Mouse (Mus musculus) neural tube, embryonic 14.5 days (tissue): ENCODE measurements at regions not wholly inside any gene's neighbourhood (a gene's known extent, or its start where the extent isn't known, plus 50 kb on each side); places are given as distances from the start of the nearest gene placed in this dataset.
A peak's percentile ranks its signal among the peaks of the same experiment; 100 is the strongest.
"Not testable (repeated sequence)": the region's sequence is repeated elsewhere in the genome, so short reads cannot be mapped to it uniquely, and the experiment has no call there.

Source experiments
- ATAC-seq: fragments of 200-750 bp; cut with Nextera tagmentation; 2 replicates; pipeline ENCODE4 v1.8.0; 2017; ENCODE audit warnings: low read depth, mild to moderate bottlenecking, moderate TSS enrichment, moderate library complexity
- H3K27ac ChIP-seq: fragments of 300-500 bp; sonication (generic); 2 replicates; pipeline ENCODE4 v1.5.1; 2014; ENCODE audit warnings: low read depth, mild to moderate bottlenecking, control low read depth, low read length, moderate library complexity, mixed read lengths
- H3K27me3 ChIP-seq: fragments of 300-500 bp; sonication (generic); 2 replicates; pipeline ENCODE4 v1.6.1; 2014; ENCODE audit warnings: low read length; ENCODE audit not compliant: control insufficient read depth, insufficient read depth
- H3K36me3 ChIP-seq: fragments of 300-500 bp; sonication (generic); 2 replicates; pipeline ENCODE4 v1.6.1; 2014; ENCODE audit warnings: low read length, mixed read lengths; ENCODE audit not compliant: control insufficient read depth, insufficient read depth
- H3K4me1 ChIP-seq: fragments of 300-500 bp; sonication (generic); 2 replicates; pipeline ENCODE4 v1.6.1; 2014; ENCODE audit warnings: low read length; ENCODE audit not compliant: control insufficient read depth, insufficient read depth
- H3K4me2 ChIP-seq: fragments of 300-500 bp; sonication (generic); 2 replicates; pipeline ENCODE4 v1.6.1; 2014; ENCODE audit warnings: mild to moderate bottlenecking, low read depth, low read length, control low read depth
- H3K4me3 ChIP-seq: fragments of 300-500 bp; sonication (generic); 2 replicates; pipeline ENCODE4 v1.5.1; 2014; ENCODE audit warnings: low read depth, low read length, control low read depth, mixed read lengths
- H3K9ac ChIP-seq: fragments of 300-500 bp; sonication (generic); replicated peaks from 2 replicates; pipeline ENCODE4 v1.6.1; 2014; ENCODE audit warnings: low read depth, mild to moderate bottlenecking, control low read depth, low read length, mixed read lengths
- H3K9me3 ChIP-seq: fragments of 300-500 bp; sonication (generic); 2 replicates; pipeline ENCODE4 v1.6.1; 2016; ENCODE audit warnings: low read length; ENCODE audit not compliant: control insufficient read depth
- WGBS: fragments of 180-500 bp; shearing (Covaris S2); extraction: QIAGEN DNeasy Blood & Tissue Kit; methylation state at CpG from one replicate; pipeline ENCODE4 v1.1.7; 2014; 5-methylcytosine and 5-hydroxymethylcytosine counted together

DNA sequence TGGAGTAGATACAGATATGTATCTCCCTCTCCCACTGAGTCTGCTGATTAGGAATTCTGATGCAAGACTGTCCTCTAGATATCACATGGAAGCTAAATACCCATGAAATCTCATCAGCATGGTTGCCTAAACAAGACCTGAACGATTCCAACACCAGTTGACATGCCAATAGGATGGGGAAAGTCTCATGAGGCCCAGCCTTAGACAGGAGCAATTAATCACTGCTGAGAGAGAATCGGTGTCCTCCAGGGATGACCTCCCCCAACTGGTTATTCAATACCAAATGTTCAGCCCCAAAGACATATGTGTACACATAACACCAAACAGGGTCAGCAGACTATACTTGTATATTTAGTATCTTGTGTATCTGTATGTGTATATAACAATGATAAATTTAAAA lies 314.5 kb upstream of the Pkdcc start:
- no peak overlapping the region for H3K4me2 ChIP-seq
- H3K27me3 ChIP-seq = no peaks in the 10 kb centered on the region
- no peak overlapping the region for H3K4me3 ChIP-seq
- H3K36me3 ChIP-seq = no peaks in the 10 kb centered on the region
- ATAC-seq = no peak
- no peaks in the 10 kb centered on the region for H3K4me1 ChIP-seq
- no peak overlapping the region for H3K9ac ChIP-seq
- no peak overlapping the region for H3K27ac ChIP-seq
- 14% methylated on average over 2 of the region's 2 CpGs for WGBS
- H3K9me3 ChIP-seq = no peaks in the 10 kb centered on the region

DNA sequence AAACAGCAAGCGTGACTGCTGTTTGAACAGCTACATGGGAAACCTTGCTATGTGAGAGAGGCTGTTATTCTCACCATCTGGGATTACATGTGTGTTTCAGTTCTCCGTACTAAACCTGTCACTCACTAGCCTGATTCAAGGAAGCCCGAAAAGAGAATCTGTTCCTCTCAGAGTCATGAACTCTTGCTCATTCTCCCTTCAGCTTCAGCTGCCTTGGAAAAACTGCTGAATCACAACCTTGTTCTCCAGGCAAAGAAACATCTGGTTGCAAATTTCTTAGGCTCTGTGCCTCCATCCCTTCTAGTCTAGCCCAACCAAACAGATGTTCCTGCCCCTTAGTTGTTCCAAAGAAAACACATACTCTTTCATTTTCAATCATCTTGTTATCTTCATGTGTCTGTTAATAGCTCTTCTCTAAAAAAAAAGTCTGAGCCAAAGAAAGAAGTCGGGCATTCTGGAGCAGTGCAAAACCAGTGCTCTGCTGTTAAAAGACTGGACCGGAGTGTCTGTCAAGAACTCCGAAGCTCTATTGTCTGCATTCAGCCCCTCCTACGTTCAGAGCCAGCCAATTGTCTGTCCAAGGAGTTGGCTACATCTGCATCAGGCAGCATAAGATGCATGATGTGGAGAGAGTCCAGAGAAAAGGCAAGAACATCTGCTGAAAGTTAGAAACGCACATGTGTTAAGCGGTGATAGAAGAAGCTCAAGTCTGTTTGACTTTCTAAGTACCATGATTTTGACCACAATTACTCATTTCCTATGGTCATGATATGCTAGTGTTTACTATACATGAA lies 313.8 kb upstream of the Pkdcc start:
- Histone ChIP-seq H3K9ac (no peak overlapping the region), H3K4me3 (no peak overlapping the region), H3K36me3 (no peaks in the 10 kb centered on the region), H3K4me2 (no peak overlapping the region), H3K9me3 (no peaks in the 10 kb centered on the region), H3K4me1 (no peaks in the 10 kb centered on the region), H3K27me3 (no peaks in the 10 kb centered on the region), H3K27ac (no peak overlapping the region)
- ATAC-seq = no peak
- WGBS = 66% methylated on average over 9 of the region's 9 CpGs

DNA sequence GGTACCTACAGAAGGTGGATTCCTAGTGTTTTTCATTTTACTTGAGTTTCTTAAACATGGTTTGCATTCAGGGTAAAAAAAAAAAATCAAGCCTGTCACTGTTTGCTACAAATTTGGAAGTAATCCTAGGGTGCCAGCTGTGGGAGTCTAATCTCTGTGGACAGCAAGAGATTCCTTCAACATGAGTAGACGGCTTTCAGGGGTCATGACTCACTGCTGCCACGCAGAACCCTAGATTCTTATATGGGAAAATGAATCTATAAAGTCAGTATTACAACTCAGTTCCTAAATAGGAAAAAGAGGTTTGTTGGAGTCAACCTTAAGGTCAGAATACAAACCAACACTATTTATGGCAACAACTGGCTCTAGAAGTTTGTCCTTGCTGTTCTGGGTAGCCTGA lies 310.1 kb upstream of the Pkdcc start:
- Histone ChIP-seq H3K4me3 (no peak overlapping the region), H3K36me3 (no peaks in the 10 kb centered on the region), H3K9ac (no peak overlapping the region), H3K27me3 (no peaks in the 10 kb centered on the region), H3K27ac (no peak overlapping the region), H3K9me3 (no peaks in the 10 kb centered on the region), H3K4me1 (0 out of 2 replicates have a peak, but pooled peaks cover 2% of the 10 kb centered on the region), H3K4me2 (no peak overlapping the region)
- 88% methylated on average over 2 of the region's 2 CpGs for WGBS
- no peak for ATAC-seq

DNA sequence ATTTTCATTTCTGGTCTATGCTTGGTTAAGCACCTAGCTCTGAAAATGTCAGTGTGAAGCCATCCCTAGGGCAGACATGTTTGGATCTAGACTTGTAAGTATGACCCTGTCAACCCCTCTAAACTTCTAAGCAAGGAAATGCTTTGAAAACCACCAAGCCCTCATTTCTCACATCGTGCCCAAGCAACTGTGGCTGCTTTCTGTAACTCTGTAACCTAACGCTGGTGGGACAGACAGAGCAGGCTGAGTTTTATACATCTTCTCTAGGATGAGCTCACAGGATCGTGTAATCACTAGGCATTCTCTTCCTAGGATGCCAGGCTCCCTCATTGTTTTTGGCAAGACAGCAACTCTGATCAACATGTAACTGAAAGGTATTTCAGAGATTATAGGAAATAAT lies 309.6 kb upstream of the Pkdcc start:
- no peak overlapping the region for H3K27ac ChIP-seq
- no peaks in the 10 kb centered on the region for H3K36me3 ChIP-seq
- 84% methylated on average over 3 of the region's 3 CpGs for WGBS
- no peak overlapping the region for H3K9ac ChIP-seq
- no peaks in the 10 kb centered on the region for H3K27me3 ChIP-seq
- 0 out of 2 replicates have a peak, but pooled peaks cover 2% of the 10 kb centered on the region for H3K4me1 ChIP-seq
- H3K4me2 ChIP-seq = no peak overlapping the region
- no peaks in the 10 kb centered on the region for H3K9me3 ChIP-seq
- H3K4me3 ChIP-seq = no peak overlapping the region
- ATAC-seq = no peak

DNA sequence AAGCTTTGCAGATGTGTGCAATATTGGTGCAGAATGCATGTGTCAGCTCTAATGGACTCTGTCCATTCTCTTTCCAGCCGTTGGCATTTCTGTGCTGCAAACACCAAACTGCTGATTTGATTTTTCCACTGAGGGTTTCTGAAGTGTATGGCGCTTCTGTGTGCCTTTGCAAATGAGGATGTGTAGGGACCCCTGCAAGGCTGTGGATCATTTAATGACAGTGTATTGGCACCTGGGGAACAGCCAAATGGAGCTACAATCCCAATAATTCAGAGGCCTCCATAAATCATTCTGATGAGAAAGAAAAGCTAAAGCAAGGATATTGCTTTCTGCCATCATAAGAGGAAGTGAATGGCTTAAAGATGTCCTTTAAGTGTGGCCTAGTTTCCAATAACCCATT lies 305.9 kb upstream of the Pkdcc start:
- WGBS = 8% methylated on average over 2 of the region's 2 CpGs
- no peaks in the 10 kb centered on the region for H3K27me3 ChIP-seq
- H3K4me1 ChIP-seq = 0 out of 2 replicates have a peak, but pooled peaks cover 2% of the 10 kb centered on the region
- H3K9ac ChIP-seq = no peak overlapping the region
- no peaks in the 10 kb centered on the region for H3K36me3 ChIP-seq
- ATAC-seq = peak; percentile 87
- H3K9me3 ChIP-seq = no peaks in the 10 kb centered on the region
- H3K4me3 ChIP-seq = no peak overlapping the region
- no peak overlapping the region for H3K27ac ChIP-seq
- no peak overlapping the region for H3K4me2 ChIP-seq

DNA sequence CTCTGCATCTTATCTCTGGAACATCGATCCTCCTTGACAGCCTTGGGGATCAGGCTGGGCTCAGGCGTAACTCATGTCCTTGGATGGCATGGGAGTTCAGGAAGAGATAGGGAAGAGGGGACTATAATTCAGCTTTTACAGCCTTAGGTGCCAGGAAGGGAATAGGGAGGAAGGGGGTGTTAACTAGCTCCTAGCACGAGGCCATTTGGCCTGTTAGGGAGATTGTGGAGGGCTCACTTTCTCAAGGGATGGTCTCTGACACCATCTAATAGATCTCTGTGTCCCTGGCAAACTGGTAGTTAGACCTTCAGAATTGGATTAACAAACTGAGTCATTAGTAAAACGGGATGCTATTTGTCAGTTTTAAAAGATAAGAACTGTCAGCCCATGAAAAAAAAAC lies 292.1 kb upstream of the Pkdcc start:
- not testable (repeated sequence) for H3K4me3 ChIP-seq, ATAC-seq, H3K4me2 ChIP-seq, H3K9me3 ChIP-seq, H3K27me3 ChIP-seq, H3K4me1 ChIP-seq, H3K9ac ChIP-seq, H3K36me3 ChIP-seq, H3K27ac ChIP-seq
- 68% methylated on average over 4 of the region's 4 CpGs for WGBS

DNA sequence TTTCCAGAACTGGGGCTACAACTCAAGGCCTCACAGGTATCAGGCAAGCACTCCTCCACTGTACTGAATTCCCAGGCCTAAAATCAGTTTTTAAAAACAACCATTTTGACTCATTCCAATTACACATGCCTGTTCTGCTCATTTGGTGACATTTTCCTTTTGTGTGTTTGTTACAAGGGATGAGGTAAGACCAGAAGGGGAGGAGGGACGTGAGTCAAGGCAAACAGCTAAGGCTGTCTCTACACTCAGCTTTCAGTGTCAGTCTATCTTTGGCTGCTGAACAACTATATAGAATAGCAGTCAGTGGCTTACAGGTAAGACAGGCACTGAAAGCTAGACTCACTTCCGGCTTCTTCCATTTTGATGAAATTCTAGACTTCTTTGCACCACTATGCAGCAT lies 289.3 kb upstream of the Pkdcc start:
- H3K4me2 ChIP-seq = no peak overlapping the region
- H3K4me3 ChIP-seq = no peak overlapping the region
- no peak overlapping the region for H3K9ac ChIP-seq
- ATAC-seq = no peak
- 87% methylated on average over 2 of the region's 2 CpGs for WGBS
- H3K27me3 ChIP-seq = no peaks in the 10 kb centered on the region
- no peaks in the 10 kb centered on the region for H3K9me3 ChIP-seq
- H3K27ac ChIP-seq = no peak overlapping the region
- 0 out of 2 replicates have a peak, but pooled peaks cover 2% of the 10 kb centered on the region for H3K4me1 ChIP-seq
- no peaks in the 10 kb centered on the region for H3K36me3 ChIP-seq

DNA sequence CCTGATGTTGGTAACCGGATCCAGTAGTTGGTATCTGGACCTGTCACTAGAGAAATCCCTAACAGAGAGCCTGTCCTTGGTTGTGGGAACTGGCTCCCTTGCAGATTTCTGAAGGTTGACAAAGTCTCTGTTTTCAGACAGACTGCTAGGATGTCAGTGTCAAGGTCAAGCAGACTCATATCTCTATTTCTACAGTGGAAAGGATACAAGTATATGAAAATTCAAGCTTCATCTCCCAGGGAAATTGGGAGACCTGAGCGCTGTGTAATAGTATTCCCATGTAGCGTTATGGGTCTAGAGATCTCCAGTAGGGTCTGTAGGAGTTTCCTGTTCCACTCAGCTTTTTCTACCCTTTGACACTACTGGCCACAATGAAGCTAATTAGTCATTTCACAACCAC lies 287.4 kb upstream of the Pkdcc start:
- Histone ChIP-seq H3K36me3 (no peaks in the 10 kb centered on the region), H3K27ac (no peak overlapping the region), H3K9ac (no peak overlapping the region), H3K4me3 (no peak overlapping the region), H3K4me1 (0 out of 2 replicates have a peak, but pooled peaks cover 2% of the 10 kb centered on the region), H3K9me3 (no peaks in the 10 kb centered on the region), H3K4me2 (no peak overlapping the region), H3K27me3 (no peaks in the 10 kb centered on the region)
- 96% methylated on average over 3 of the region's 3 CpGs for WGBS
- no peak for ATAC-seq

DNA sequence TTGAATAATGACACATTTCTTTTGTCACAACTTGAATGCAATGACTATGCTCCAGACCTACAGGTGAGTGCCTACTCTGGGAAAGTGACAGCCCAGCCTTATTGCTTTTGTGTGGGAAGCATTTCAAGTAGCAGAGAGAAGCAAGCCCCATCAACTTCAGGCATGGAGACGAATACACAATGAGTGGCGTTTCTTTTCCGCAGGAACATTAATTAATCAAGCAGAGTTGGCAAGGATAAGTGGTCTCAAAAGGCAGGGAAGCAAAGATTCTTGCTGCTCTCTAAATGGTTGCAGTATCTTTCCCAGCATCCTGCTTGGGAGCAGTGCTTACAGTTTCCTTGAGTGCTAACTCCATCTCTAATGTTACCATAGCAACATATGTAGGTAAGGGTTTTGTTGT lies 285.6 kb upstream of the Pkdcc start:
- Histone ChIP-seq H3K27me3 (no peaks in the 10 kb centered on the region), H3K4me2 (no peak overlapping the region), H3K27ac (no peak overlapping the region), H3K4me3 (no peak overlapping the region), H3K9me3 (no peaks in the 10 kb centered on the region), H3K36me3 (no peaks in the 10 kb centered on the region), H3K4me1 (0 out of 2 replicates have a peak, but pooled peaks cover 2% of the 10 kb centered on the region), H3K9ac (no peak overlapping the region)
- WGBS = 26% methylated on average over 3 of the region's 3 CpGs
- ATAC-seq = peak; percentile 73; the same call in 1 of the 2 replicates
